Mouse (Mus musculus): ENCODE measurements at regions not wholly inside any gene's neighbourhood (a gene's known extent, or its start where the extent isn't known, plus 50 kb on each side); places are given as distances from the start of the nearest gene placed in this dataset.
"Not testable (repeated sequence)": the region's sequence is repeated elsewhere in the genome, so short reads cannot be mapped to it uniquely, and the experiment has no call there.

- peak; percentile 73 for ATAC-seq
- Histone ChIP-seq H3K9ac (replicated peaks; ENCODE audit: low read depth, low read length) (no peak overlapping the region), H3K9me3 (ENCODE audit: control insufficient read depth, low read length) (no peaks in the 10 kb centered on the region), H3K36me3 (ENCODE audit: control insufficient read depth, insufficient read depth) (no peaks in the 10 kb centered on the region), H3K4me3 (replicated peaks; ENCODE audit: low read length) (no peak overlapping the region), H3K27ac (ENCODE audit: low read length) (no peak overlapping the region), H3K27me3 (replicated peaks; ENCODE audit: control insufficient read depth, insufficient read depth, low read length) (no peaks in the 10 kb centered on the region), H3K4me1 (replicated peaks; ENCODE audit: control insufficient read depth, insufficient read depth, low read length) (no peaks in the 10 kb centered on the region), H3K4me2 (ENCODE audit: low read length) (no peak overlapping the region)
- WGBS: 11% methylated on average over 4 of the region's 4 CpGs
Observed at GRCm38 (mm10) chr9:97297538-97297937, 72.2 kb downstream of the Trim42 start.

DNA sequence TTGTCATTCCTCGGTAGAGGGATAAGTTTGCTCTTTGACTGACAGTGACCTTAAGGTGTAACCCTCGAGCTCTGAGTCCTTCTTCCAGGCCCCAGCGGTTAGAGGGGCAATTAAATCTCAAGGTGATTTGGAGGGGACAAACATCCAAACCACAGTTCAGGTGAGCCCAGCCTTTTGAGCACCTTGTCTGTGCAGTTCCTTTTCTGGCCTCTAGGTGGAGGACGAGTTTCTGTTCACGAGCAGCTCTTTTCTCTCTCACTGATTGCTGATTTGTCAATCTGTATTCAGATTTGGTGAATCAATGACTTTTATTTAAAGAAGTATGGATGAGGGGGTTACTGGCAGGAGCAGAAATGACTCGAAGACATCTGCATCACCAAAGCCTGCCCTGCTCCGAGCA is 74.0 kb downstream of the Trim42 start:
- no peak overlapping the region for H3K9ac ChIP-seq (replicated peaks; ENCODE audit: low read depth, low read length)
- H3K4me3 ChIP-seq (replicated peaks; ENCODE audit: low read length): no peak overlapping the region
- H3K4me2 ChIP-seq (ENCODE audit: low read length): no peak overlapping the region
- H3K36me3 ChIP-seq (ENCODE audit: control insufficient read depth, insufficient read depth): no peaks in the 10 kb centered on the region
- H3K9me3 ChIP-seq (ENCODE audit: control insufficient read depth, low read length): no peaks in the 10 kb centered on the region
- H3K4me1 ChIP-seq (replicated peaks; ENCODE audit: control insufficient read depth, insufficient read depth, low read length): no peaks in the 10 kb centered on the region
- H3K27ac ChIP-seq (ENCODE audit: low read length): no peak overlapping the region
- ATAC-seq: no peak
- H3K27me3 ChIP-seq (replicated peaks; ENCODE audit: control insufficient read depth, insufficient read depth, low read length): no peaks in the 10 kb centered on the region
- WGBS: 32% methylated on average over 7 of the region's 7 CpGs

DNA sequence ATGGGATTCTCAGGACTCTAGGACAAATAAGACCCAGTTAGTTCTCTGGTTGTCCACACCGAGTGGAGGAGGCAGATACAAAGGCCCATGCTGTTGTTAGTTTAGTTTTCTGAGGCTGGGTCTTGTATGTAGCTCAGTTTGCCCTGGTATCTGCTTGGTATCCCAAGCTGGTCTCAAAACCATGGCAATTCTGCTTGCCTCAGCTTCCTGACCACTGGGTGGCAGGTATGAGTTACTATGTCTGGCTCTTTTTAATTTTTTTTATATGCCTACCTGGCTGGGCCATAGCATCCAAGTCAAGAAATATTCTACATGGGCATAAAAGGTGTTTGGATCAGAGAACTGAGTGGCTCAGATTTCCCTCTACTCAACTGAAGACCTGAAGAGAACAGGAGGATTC is 77.9 kb downstream of the Trim42 start:
- WGBS: 78% methylated on average over 1 of the region's 1 CpGs
- no peak for ATAC-seq

DNA sequence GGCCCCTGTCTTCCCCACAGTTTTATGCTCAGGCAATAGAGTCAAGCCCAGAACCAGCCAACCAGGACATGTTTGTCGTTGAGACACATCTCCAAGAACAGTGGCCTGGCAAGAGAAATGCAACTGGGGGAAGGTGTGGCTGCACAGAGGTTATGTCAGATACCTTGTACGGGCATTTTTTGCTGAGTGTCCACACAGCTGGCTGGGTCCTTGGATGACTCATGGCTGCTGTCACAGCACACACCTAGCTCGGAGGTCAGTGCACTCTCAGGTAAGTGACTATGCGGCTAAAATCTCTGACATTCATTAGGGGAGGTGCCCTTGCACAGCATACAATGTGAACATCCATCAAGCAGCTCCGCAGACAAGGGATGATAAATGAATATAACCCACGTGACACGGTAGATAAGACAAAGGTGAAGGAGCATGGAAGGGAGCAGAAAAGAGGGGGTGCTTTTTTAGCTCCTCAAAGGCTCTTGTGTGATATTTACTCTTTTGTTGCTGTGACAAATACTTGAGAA is 85.4 kb downstream of the Trim42 start:
- H3K4me1 ChIP-seq (replicated peaks; ENCODE audit: control insufficient read depth, insufficient read depth, low read length): no peaks in the 10 kb centered on the region
- no peak overlapping the region for H3K27ac ChIP-seq (ENCODE audit: low read length)
- H3K9ac ChIP-seq (replicated peaks; ENCODE audit: low read depth, low read length): no peak overlapping the region
- no peak overlapping the region for H3K4me2 ChIP-seq (ENCODE audit: low read length)
- H3K4me3 ChIP-seq (replicated peaks; ENCODE audit: low read length): no peak overlapping the region
- H3K36me3 ChIP-seq (ENCODE audit: control insufficient read depth, insufficient read depth): no peaks in the 10 kb centered on the region
- H3K9me3 ChIP-seq (ENCODE audit: control insufficient read depth, low read length): no peaks in the 10 kb centered on the region
- no peak for ATAC-seq
- 72% methylated on average over 7 of the region's 7 CpGs for WGBS
- no peaks in the 10 kb centered on the region for H3K27me3 ChIP-seq (replicated peaks; ENCODE audit: control insufficient read depth, insufficient read depth, low read length)

More for the DNA sequence above, 77.9 kb downstream of the Trim42 start:
- no peaks in the 10 kb centered on the region for H3K27me3 ChIP-seq (replicated peaks; ENCODE audit: control insufficient read depth, insufficient read depth, low read length)
- no peak overlapping the region for H3K4me2 ChIP-seq (ENCODE audit: low read length)
- no peaks in the 10 kb centered on the region for H3K9me3 ChIP-seq (ENCODE audit: control insufficient read depth, low read length)
- H3K27ac ChIP-seq (ENCODE audit: low read length): no peak overlapping the region
- no peaks in the 10 kb centered on the region for H3K4me1 ChIP-seq (replicated peaks; ENCODE audit: control insufficient read depth, insufficient read depth, low read length)
- H3K9ac ChIP-seq (replicated peaks; ENCODE audit: low read depth, low read length): no peak overlapping the region
- no peaks in the 10 kb centered on the region for H3K36me3 ChIP-seq (ENCODE audit: control insufficient read depth, insufficient read depth)
- no peak overlapping the region for H3K4me3 ChIP-seq (replicated peaks; ENCODE audit: low read length)

GRCm38 (mm10) chr9:97282090-97282489 is 87.7 kb downstream of the Trim42 start:
- H3K4me2 ChIP-seq (ENCODE audit: low read length): no peak overlapping the region
- WGBS: 96% methylated on average over 3 of the region's 3 CpGs
- H3K9ac ChIP-seq (replicated peaks; ENCODE audit: low read depth, low read length): no peak overlapping the region
- no peaks in the 10 kb centered on the region for H3K27me3 ChIP-seq (replicated peaks; ENCODE audit: control insufficient read depth, insufficient read depth, low read length)
- H3K9me3 ChIP-seq (ENCODE audit: control insufficient read depth, low read length): no peaks in the 10 kb centered on the region
- H3K4me1 ChIP-seq (replicated peaks; ENCODE audit: control insufficient read depth, insufficient read depth, low read length): no peaks in the 10 kb centered on the region
- H3K4me3 ChIP-seq (replicated peaks; ENCODE audit: low read length): no peak overlapping the region
- H3K27ac ChIP-seq (ENCODE audit: low read length): no peak overlapping the region
- ATAC-seq: no peak
- H3K36me3 ChIP-seq (ENCODE audit: control insufficient read depth, insufficient read depth): no peaks in the 10 kb centered on the region

DNA sequence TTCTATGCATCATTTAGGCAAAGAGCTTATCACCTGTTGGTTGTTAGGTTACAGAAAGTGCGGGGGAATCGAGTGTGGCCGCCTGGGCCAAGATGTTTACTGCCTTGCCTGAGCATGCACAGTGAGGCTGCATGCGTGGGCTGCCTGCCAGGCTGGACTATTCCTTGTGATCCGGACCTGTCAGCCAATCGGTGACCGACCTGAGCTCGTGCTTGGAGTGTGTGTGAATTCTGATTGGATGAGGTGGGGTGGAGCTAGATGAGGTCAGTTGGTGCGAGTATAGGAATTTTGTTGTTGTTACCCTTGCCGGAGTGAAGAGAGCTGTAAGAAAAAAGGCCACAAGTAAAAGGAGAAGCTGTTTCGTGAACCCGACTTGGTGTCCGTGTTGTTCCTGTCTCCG is 94.3 kb downstream of the Trim42 start:
- not testable (repeated sequence) for H3K9me3 ChIP-seq (ENCODE audit: control insufficient read depth, low read length); ATAC-seq; H3K27me3 ChIP-seq (replicated peaks; ENCODE audit: control insufficient read depth, insufficient read depth, low read length); H3K4me3 ChIP-seq (replicated peaks; ENCODE audit: low read length); H3K36me3 ChIP-seq (ENCODE audit: control insufficient read depth, insufficient read depth); H3K4me2 ChIP-seq (ENCODE audit: low read length); H3K27ac ChIP-seq (ENCODE audit: low read length); H3K9ac ChIP-seq (replicated peaks; ENCODE audit: low read depth, low read length); H3K4me1 ChIP-seq (replicated peaks; ENCODE audit: control insufficient read depth, insufficient read depth, low read length)
- WGBS: 88% methylated on average over 14 of the region's 14 CpGs

DNA sequence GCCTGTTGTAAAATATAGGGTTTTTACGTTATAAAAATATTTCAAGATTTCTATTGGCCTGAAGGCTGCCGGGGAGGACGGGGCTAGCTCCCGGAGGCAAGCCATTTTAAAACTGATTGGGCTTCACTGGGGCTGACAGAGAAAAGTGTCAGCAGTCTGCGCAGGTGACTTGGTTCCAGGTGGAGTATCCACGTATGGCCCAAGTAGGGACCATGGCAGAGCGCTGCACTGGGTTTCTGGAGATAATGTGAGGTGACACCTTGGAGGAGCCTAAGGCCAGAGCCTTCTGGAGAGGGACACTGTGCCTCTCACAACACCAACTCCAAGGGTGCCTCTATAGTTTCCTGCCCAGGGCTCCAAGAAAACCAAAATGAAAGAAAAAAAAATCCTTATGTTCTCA is 95.9 kb downstream of the Trim42 start:
- no peaks in the 10 kb centered on the region for H3K4me1 ChIP-seq (replicated peaks; ENCODE audit: control insufficient read depth, insufficient read depth, low read length)
- no peak for ATAC-seq
- no peaks in the 10 kb centered on the region for H3K36me3 ChIP-seq (ENCODE audit: control insufficient read depth, insufficient read depth)
- no peaks in the 10 kb centered on the region for H3K9me3 ChIP-seq (ENCODE audit: control insufficient read depth, low read length)
- no peak overlapping the region for H3K9ac ChIP-seq (replicated peaks; ENCODE audit: low read depth, low read length)
- no peak overlapping the region for H3K4me2 ChIP-seq (ENCODE audit: low read length)
- H3K4me3 ChIP-seq (replicated peaks; ENCODE audit: low read length): no peak overlapping the region
- H3K27ac ChIP-seq (ENCODE audit: low read length): no peak overlapping the region
- WGBS: 91% methylated on average over 7 of the region's 7 CpGs
- no peaks in the 10 kb centered on the region for H3K27me3 ChIP-seq (replicated peaks; ENCODE audit: control insufficient read depth, insufficient read depth, low read length)

DNA sequence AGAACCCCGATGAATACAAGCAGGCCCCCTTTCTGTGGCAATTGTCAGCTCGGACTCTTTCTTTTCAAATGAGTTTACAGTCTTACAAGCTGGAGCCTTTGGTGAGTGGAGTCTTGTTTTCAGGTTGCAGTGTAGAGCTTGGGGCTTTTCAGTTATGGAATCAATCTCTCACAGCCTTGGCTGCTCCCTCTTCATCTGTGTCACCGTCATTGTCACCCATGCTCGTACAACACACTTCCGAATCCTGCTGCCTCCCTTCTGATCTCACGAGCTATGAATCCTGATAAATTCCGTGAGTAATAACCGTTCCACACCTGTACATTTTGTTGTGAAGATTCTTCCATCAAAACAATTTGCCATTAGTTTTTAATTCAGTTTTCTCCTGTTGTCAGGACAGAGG is 97.7 kb downstream of the Trim42 start:
- H3K9me3 ChIP-seq (ENCODE audit: control insufficient read depth, low read length): no peaks in the 10 kb centered on the region
- H3K27me3 ChIP-seq (replicated peaks; ENCODE audit: control insufficient read depth, insufficient read depth, low read length): no peaks in the 10 kb centered on the region
- H3K4me2 ChIP-seq (ENCODE audit: low read length): no peak overlapping the region
- H3K4me1 ChIP-seq (replicated peaks; ENCODE audit: control insufficient read depth, insufficient read depth, low read length): no peaks in the 10 kb centered on the region
- no peak overlapping the region for H3K27ac ChIP-seq (ENCODE audit: low read length)
- ATAC-seq: no peak
- H3K36me3 ChIP-seq (ENCODE audit: control insufficient read depth, insufficient read depth): no peaks in the 10 kb centered on the region
- H3K9ac ChIP-seq (replicated peaks; ENCODE audit: low read depth, low read length): no peak overlapping the region
- H3K4me3 ChIP-seq (replicated peaks; ENCODE audit: low read length): no peak overlapping the region
- 96% methylated on average over 8 of the region's 8 CpGs for WGBS

DNA sequence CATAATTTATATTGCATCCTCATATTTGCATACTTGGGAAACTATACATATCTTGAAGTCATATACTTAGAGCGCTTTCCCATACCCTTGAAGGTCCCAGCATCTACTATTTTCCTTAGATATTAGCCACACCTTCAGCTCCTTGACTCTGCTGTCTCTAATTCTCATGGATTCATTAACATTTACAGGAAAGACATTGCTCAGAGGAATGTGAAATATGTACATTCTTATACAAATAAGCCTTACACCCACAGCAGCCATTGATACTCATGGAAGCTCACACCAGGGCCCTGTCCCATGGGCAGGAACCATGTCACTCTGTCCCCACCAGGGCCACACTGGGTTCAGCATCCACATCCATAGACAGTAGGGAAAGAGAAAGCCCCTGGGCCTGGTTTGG is 122.1 kb downstream of the Trim42 start:
- no peak overlapping the region for H3K4me2 ChIP-seq (ENCODE audit: low read length)
- H3K9me3 ChIP-seq (ENCODE audit: control insufficient read depth, low read length): no peaks in the 10 kb centered on the region
- WGBS: 90% methylated on average over 1 of the region's 1 CpGs
- no peaks in the 10 kb centered on the region for H3K27me3 ChIP-seq (replicated peaks; ENCODE audit: control insufficient read depth, insufficient read depth, low read length)
- H3K9ac ChIP-seq (replicated peaks; ENCODE audit: low read depth, low read length): no peak overlapping the region
- no peak for ATAC-seq
- no peak overlapping the region for H3K27ac ChIP-seq (ENCODE audit: low read length)
- H3K36me3 ChIP-seq (ENCODE audit: control insufficient read depth, insufficient read depth): no peaks in the 10 kb centered on the region
- H3K4me1 ChIP-seq (replicated peaks; ENCODE audit: control insufficient read depth, insufficient read depth, low read length): no peaks in the 10 kb centered on the region
- no peak overlapping the region for H3K4me3 ChIP-seq (replicated peaks; ENCODE audit: low read length)

DNA sequence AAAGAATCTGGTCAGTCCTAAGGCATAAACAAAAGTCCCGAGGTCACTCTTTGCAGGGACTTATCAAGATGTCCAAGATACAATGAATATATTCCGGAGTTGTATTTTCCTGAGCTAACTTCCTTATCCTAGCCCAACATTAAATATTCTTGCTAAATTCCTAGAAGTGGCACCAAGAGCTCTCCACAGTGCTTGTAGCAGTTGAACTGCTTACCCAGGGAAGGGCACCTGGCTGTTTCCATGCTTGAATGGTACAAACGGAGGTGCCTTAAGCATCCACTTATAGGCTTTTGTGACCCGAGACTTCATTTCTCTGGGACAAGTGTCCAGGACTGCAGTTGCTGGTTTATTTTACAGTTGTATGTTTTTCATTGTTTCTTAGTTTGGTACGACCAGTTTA is 115.1 kb upstream of the Slc25a36 start:
- 80% methylated on average over 5 of the region's 5 CpGs for WGBS
- Histone ChIP-seq H3K4me3 (replicated peaks; ENCODE audit: low read length) (no peak overlapping the region), H3K9ac (replicated peaks; ENCODE audit: low read depth, low read length) (no peak overlapping the region)

More for the DNA sequence above, 115.1 kb upstream of the Slc25a36 start:
- no peak for ATAC-seq
- Histone ChIP-seq H3K4me2 (ENCODE audit: low read length) (no peak overlapping the region), H3K27me3 (replicated peaks; ENCODE audit: control insufficient read depth, insufficient read depth, low read length) (no peaks in the 10 kb centered on the region), H3K4me1 (replicated peaks; ENCODE audit: control insufficient read depth, insufficient read depth, low read length) (no peaks in the 10 kb centered on the region), H3K36me3 (ENCODE audit: control insufficient read depth, insufficient read depth) (no peaks in the 10 kb centered on the region), H3K27ac (ENCODE audit: low read length) (no peak overlapping the region), H3K9me3 (ENCODE audit: control insufficient read depth, low read length) (no peaks in the 10 kb centered on the region)
